Mouse (Mus musculus): Measurements from ENCODE around the gene Prdm12. TPM values are rescaled to one million over a fixed set of nuclear protein-coding genes. Genes with fewer than 3 reads are reported as not detected.
A peak's percentile ranks its signal among the peaks of the same experiment; 100 is the strongest.
"Not testable (repeated sequence)": the region's sequence is repeated elsewhere in the genome, so short reads cannot be mapped to it uniquely, and the experiment has no call there.

The Prdm12 gene
- total RNA-seq, 2 experiments from 2014 or later, result not detected

DNA sequence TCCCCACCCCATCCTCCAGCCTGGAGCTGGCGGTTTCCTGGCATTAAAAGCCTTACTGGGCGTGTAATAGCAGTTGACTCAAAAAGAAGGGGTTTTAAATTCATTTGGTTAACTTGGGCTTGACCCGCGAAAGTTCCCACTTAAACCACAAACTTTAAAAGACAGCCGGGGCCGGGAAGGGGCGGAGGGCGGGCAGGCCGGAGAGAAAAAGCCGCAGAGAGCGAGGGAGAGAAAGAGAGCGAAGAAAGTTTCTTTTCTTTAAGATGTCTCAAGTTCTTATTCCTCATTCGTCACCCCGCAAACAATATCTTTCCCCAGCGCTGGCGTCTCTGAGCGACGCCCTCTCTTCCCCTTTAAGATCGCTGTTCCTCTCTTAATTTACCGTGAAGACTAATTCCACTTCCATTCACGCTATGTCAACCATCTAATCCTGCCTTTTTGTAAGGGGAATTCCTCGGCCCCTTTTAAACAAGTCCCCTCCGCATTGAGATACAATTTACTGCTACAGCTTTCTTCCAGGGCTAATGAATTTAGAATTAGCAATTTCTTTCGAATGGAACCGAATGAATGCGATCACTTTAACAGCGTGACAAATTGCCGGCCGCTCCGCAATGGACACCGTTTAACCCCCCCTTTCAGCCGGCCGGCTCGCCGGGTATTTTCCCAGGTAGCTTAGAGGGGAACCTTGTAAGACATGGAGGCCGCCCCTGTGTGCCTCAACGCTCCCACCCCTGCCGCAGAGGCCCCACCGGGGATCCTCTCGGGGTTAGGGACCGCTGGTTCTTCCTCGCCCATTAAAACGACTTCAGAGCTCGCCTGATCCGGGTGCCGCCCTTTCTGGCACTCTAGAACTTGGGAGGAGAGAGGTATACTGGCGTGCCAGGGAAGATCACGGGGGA lies 1.0 kb downstream of the Prdm12 start:
- intact Hi-C loops (cut with DNase I), result no loop called here

DNA sequence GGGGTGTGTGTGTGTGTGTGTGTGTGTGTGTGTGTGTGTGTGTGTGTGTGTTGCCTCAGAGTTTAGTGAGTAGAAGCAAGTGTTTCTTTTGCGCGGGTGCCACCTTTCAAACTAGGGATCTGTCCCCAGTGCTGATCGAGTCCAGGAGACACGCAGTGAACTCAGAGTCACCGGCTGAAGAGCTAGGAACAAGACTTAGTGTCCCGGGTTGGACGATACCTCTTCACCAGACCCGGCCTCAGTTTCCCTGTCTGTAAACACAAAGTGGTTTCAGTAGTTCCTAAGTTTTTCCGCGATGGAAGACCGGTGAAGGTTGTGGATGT lies 1.6 kb downstream of the Prdm12 start:
- intact Hi-C loops (cut with DNase I), result no loop called here
- no peak for DNase-seq

More for the DNA sequence above, 1.0 kb downstream of the Prdm12 start:
- DNase-seq, result no peak

DNA sequence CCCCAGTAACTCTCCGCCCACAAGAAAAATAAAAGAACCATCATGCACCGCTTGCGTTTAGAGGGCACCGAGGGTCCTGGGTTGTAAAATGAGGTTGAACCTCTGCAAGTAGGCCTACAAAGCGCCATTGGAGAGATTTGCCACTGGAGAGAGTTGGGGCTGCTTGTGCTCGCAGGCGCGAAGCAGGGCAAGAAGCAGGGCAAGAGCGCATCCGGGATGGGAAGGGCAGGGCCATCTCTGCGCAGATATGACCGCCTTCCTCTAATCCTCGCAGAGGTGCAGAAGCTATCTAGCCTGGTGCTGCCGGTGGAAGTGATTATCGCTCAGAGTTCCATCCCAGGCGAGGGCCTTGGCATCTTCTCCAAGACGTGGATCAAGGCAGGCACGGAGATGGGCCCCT lies 2.1 kb downstream of the Prdm12 start:
- intact Hi-C loops (cut with DNase I), result no loop called here
- DNase-seq, result no peak

DNA sequence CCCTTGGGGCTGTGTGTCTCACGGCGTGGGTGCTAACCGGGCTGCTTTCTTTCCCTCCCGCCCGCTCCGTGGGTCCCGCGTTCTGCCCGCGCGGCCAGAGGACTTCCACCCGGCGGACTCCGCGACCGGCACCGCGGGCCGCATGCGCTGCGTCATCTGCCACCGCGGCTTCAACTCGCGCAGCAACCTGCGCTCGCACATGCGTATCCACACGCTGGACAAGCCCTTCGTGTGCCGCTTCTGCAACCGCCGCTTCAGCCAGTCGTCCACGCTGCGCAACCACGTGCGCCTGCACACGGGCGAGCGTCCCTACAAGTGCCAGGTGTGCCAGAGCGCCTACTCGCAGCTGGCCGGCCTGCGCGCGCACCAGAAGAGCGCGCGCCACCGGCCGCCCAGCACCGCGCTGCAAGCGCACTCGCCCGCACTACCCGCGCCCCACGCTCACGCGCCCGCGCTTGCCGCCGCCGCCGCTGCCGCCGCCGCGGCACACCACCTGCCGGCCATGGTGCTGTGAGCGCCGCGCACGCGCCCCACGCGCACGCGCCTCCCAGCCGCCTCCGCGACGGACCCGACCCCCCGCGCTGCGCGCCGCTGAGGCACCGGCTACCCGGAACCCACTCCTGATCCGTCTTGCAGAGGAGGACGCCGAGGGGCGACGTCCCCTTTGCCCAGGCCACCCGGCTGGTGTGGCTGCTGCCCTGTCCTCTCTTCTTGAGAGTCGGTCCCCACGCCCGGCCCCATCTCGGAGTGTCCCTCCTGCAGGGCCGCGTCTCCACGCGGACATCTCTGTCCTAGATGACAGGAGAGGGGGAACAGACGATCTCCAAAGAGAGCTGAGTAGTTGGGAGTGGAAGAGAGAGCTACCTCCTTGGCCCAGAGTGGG lies 14.4 kb downstream of the Prdm12 start:
- no peak for DNase-seq
- intact Hi-C loops (cut with DNase I), result no loop called here

DNA sequence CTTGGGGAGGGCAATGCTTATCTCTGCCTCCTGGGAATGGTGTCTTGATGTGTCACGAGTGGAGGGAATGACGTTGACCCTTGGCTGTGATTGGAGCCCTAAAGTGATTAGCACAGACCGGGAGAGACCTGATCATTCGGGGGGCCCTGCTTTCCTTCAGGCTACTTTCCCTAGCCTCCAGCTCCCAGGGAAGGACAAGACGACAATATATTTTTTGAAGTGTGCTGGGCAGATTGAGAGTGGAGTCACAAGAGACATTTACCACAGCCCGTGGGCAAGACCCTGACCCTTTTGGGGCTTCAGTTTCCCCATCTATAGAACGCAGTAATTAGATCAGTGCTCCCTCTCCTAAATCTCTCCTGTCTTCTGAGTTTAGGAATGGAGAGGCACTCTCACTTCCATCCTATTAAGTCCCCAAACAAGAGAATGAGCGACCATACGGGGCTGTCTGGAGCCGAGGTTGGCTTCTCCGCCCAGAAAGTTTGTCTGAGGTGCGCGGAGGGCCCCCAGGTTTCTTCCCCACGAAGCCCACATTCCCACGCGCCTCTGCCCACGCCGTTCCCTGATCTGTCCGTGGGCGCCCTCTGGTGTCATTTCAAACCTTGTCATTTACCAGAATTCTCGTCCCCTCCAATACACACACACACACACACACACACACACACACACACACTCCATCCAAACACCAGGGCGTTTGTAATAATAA lies 15.2 kb downstream of the Prdm12 start:
- DNase-seq, result peak; percentile 49 to 61
- intact Hi-C loops (cut with DNase I), result loop anchor here (1.0 kb wide), 1 partner anchor 172 kb away; no protein-coding TSS in a partner anchor

DNA sequence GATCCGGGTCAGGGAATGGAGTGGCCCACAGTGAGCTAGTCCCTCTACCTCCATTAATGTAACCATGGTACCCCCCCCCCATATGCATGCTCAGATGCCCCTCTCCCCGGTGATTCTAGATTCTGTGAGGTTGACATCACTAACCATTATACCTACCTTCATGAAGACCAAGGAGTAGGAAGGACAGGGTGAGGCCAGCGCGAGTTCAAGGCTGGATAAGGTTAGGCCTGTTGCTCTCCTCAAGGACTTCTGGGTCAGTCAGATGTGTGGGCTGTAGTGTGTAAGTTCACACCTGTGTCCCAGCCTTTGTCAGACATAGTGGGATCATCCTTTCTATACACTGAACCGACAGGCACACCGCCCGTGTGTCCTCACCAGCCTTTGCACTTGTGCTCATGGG lies 16.5 kb downstream of the Prdm12 start:
- DNase-seq, result no peak
- intact Hi-C loops (cut with DNase I), result no loop called here

DNA sequence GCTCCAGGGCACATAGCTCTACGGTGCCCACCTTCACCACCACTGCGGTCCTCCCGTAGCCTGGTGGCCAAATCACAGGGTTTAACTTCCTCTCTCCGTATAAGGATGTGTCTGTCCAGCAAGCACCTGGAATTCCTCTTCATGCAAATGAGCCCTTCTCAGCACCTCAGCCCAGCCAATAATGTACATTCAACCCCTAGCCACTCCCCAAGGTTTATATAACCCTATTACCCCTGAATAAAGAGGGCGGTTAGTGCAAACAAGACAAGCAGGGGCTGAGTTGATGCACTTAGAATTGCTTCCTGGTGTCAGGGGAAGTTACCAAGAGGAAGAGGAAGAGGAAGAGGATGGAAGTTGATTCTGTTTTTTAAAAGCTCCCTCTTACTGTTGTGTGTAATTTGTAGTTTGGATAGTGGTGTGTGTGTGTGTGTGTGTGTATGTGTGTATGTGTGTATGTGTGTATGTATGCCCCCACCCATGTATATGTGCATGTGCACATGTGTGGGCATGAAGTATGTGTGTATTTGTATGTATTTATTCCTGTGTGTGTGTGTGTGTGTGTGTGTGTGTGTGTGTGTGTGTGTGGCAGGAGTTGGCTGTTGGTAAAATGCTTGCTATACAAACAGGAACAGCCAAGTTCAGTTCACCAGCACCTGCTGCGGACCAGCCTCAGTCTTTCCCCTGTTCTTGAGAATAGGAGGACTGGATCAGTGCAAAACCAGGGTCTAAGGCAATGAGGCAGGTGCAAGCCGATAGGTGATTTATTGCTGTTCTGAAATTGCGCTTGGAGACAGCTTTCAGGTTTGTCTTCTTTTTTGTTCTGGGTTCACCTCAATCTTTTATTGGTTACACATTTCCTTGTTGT lies 23.3 kb downstream of the Prdm12 start:
- intact Hi-C loops (cut with DNase I), result no loop called here
- DNase-seq, result no peak

DNA sequence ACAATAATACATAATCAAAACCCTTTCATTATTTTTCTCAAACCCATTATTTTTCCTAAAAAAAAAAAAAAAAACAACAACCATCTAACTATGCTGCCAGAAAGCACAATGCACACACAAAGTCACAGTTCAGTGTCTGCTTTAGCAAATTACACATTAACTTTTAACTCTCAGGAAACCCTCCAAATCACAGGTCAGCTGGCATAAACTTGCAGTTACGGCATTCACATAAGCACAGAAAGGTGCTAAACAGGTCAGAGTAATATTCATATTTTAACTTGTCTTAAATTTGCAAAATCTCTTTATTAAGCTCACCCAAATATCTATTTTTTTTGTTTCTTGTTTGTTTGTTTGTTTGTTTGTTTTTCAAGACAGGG lies 24.0 kb downstream of the Prdm12 start:
- intact Hi-C loops (cut with DNase I), result no loop called here
- no peak for DNase-seq

DNA sequence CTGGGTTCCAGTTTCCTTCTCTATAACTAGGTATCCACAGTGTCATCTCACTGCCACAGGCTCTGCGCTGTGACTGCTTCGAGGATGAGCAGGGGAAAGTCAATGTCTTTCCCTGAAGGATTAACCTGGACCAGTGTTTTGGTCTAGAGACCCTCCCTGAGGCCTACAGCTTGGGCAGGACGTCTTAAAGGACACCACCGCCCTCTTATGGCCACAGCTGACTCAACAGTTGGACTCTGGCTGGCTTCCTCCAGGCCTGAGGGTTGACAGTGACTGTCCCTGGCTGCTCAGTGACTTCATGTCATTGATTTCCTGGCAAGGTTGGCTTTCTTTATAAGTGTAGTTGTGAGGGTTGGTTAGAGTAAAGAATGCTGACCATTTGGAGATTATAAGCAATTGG lies 27.5 kb downstream of the Prdm12 start:
- DNase-seq, result no peak
- intact Hi-C loops (cut with DNase I), result no loop called here

DNA sequence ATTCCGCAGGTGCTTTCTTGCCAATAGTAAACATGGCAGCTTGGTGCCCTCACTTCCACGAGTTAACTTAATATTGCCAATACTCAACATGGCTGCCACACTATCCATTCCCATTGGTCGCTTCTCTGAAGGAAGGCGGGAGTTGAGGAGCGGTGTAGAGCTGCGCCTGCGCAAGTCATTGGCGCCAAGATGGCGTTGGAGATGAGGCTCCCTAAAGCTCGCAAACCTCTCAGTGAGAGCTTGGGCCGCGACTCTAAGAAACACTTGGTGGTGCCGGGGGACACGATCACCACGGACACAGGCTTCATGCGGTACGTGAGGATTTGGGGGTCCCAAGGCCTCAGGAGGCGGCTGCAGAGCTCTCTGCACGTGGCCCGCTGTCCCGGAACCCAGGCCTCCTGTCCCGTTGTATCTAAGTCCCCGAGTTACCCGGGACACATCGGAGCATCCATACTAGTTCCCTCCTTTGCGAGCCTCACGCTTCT lies 30.8 kb downstream of the Prdm12 start, which contains the start of gene Exosc2:
Gene Exosc2 (plus strand): TSS at position 165 of the 485 bp plus-strand sequence.
- peak; percentile 86 to 88 for DNase-seq
- intact Hi-C loops (cut with DNase I), result no loop called here

DNA sequence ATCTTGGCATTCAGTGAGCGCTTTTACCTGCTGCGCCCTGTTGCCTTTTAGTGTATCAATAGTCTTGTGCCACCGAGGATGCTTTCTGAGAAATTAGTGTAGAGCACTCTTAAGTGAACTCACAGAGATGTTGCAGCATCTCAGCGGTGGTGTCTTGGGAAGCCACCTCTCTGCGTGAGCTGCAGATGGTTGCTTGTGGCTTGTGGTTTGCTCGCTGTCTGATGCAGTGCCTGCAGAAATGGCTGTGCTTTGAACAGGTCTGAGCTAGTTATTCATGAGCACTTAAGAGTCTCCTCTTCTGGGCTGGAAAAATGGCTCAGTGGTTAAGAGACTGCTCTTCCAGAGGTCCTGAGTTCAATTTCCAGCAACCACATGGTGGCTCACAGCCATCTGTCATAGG lies 38.8 kb downstream of the Prdm12 start:
- no peak for DNase-seq
- intact Hi-C loops (cut with DNase I), result no loop called here

DNA sequence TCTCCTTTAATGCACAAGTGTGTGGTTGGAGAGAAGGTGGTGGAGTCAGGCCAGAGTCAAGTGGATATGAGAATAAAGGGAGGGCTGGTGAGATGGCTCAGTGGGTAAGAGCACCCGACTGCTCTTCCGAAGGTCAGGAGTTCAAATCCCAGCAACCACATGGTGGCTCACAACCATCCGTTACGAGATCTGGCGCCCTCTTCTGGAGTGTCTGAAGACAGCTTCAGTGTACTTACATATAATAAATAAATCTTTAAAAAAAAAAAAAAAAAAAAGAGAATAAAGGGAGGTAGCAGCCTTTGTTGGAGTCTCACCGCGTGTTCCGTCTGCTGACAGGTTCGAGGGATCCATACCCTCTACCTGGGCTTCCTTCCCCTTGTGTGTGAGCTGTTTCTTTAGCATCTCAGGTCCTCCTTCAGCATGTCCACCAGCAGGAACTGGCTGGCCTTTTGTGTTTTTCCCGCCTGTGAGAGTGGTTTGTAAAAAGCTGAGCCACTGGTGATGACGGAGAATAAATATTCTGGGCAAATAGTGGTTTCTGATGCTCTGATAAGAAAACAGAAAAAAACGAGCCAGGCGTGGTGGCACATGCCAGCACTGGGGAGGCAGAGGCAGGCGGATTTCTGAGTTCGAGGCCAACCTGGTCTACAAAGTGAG lies 41.3 kb downstream of the Prdm12 start:
- DNase-seq; intact Hi-C loops (cut with DNase I): not testable (repeated sequence)

DNA sequence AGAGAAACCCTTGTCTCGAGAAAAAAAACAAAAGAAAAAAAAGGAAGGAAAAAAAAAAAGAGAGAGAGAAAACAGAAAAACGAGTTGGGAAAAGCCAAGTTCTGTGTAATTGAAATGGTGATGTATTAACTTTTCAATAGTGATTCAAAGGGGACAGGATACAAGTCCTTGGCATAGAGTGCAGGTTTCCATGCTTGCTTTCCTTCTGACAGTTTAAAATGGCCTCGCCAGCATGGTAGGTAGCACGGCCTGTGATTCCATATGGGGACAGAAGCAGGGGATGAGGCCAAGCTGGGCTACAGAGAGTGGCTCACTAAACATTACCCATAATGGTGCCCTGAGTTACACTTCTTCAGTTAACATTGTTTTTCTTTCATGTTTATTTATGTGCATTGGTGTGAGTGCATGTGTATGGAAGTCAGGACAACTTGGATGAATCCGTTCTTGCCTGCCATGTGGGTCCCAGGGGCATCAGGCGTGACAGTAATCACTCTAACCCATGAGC lies 41.9 kb downstream of the Prdm12 start:
- no peak for DNase-seq
- intact Hi-C loops (cut with DNase I), result loop anchor here (2.0 kb wide), 1 partner anchor 233 kb away; no protein-coding TSS in a partner anchor

DNA sequence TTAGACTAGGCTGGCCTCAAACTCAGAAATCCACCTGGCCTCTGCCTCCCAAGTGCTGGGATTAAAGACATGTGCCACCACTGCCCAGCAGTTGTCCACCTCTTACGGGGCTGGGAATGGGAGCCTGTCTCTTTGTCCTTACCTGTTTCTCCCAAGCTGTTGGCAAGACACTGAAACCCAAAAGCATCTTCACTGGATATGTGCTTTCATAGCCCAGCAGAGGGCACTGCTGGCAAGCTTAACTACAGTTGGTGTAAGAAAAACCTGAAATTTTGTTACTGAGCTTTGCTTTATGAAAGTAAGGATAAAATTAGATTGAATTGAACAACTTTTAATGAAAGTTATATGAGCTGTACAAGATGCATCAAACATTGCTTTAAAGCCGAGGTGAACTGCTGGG lies 43.8 kb downstream of the Prdm12 start:
- peak; percentile 62 to 69 for DNase-seq
- intact Hi-C loops (cut with DNase I), result loop anchor here (1.0 to 2.0 kb wide), 3 partner anchors 103 to 231 kb away; no protein-coding TSS in a partner anchor

DNA sequence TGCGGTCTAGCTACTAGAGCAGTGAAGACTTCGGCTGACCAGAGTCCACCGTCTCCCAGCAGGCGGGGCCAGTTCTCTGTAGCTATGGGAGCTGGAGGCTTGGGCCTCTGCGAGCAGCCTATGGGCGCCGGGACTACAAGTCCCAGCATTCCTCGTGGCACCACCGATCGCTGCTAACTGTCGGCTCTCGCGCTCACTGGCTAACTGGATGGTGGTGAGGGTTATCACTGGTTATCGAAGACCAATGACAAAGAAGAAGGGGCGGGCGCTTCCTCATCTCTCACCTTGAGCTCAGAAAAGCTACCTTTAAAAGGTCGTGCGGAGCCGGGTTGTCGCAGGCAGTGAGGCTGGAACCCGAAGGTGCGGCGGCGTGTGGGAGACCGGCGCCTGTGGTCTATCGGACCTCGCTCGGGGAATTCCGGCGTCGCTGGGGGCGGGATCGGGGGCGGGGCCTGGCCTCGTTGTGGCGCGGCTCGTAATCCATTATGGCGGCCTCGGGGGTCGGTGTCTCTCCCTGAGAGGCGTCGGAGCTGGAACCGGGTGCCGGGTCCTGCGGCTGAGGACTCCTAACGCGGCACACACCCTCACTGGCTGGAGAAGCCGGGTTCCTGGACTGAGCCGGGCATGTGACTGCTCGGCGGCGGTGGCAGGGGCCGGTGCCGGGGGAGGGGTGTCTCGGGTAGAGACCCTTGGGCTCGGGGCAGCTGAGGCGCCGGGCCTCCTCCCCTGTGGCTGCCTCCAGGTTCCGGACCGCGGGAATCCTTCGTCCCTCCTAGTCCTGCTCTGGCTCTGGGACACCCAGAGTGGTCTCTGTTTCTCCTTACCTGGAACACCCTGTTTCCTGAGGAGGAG lies 48.5 kb downstream of the Prdm12 start, which contains the start of gene Abl1:
Gene Abl1 (plus strand): TSS at position 303 of the 852 bp plus-strand sequence.
- intact Hi-C loops (cut with DNase I), result loop anchor here (1.0 kb wide), 1 partner anchor 97 kb away; no protein-coding TSS in a partner anchor
- peak; percentile 88 to 92 for DNase-seq

DNA sequence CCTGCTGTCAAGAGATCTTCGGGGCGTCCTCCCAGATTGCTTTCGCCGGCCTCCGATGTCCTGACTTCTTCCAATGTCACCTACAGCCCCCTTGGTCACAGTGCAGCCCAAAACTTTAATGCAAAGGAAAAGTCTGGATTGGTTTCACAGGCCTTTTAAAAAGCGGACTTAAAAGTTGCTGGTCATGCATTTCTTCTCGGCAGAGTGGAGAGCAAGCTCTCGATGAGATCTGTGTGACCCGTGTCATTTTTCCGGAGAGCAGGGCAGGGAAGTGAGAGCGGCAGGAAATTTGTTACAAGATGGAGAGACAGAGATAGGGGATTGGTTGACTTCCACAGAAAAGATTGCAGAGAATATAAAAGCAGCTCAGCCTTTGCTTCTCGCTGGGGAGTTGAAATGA lies 49.2 kb downstream of the Prdm12 start:
- DNase-seq, result no peak
- intact Hi-C loops (cut with DNase I), result no loop called here

DNA sequence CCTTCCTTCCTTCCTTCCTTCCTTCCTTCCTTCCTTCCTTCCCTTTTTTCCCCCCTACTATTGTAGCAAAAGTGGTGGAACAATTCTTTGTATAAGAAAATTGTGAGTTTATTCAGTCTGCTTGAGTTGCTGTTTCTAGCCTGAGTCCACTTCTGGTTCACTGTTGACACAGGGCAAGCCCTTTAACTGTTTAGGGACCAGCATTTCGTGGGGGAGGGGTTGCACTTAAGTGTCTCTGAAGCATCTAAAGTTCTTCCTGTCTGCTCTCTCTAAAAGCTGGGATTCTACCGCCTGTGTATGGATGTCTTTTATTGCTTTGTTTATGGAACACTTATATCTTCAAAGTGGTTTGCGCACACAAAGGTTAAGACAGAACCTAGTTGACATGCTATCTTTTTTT lies 50.2 kb downstream of the Prdm12 start:
- DNase-seq, result no peak
- intact Hi-C loops (cut with DNase I), result loop anchor here (5.0 kb wide), 1 partner anchor 37 kb away; no protein-coding TSS in a partner anchor

DNA sequence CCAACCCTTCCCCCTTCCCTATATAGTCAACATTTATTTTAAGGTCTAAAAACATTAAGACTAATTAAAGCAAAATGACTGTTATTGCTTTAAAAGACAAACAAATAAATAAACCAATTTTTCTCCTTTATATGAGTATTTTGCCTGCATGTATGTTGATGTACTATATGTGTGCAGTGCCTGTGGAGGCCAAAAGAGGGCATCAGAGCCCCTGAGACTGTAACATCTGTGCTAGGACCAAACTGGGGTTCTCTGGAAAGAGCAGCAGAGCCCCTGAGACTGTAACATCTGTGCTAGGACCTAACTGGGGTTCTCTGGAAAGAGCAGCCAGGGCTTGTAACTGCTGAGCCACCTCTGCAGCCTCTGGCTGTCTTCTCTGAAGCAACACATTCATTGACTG lies 58.4 kb downstream of the Prdm12 start:
- DNase-seq, result no peak
- intact Hi-C loops (cut with DNase I), result no loop called here
